Mouse (Mus musculus) intestine, embryonic 14.5 days (tissue): ENCODE measurements around the gene Fam126a. TPM values are rescaled to one million over a fixed set of nuclear protein-coding genes. Genes with fewer than 3 reads are reported as not detected.

Experiments
- ATAC-seq: fragments of 200-750 bp; cut with Nextera tagmentation; replicated peaks from 2 replicates; pipeline ENCODE4 v1.8.0; 2017; ENCODE audit warnings: low read depth, moderate number of reproducible peaks, moderate TSS enrichment, moderate library complexity; ENCODE audit not compliant: low FRiP score, low TSS enrichment
- DNase-seq: peaks from one replicate; pipeline ENCODE4 v3.0.0-alpha.2; 2018; ENCODE audit warnings: low spot score
- H3K27ac ChIP-seq: fragments of 300-500 bp; sonication (generic); 2 replicates; pipeline ENCODE4 v1.5.1; 2014; ENCODE audit warnings: low read depth, mild to moderate bottlenecking, control low read depth
- H3K27me3 ChIP-seq: fragments of 300-500 bp; sonication (generic); replicated peaks from 2 replicates; pipeline ENCODE4 v1.6.1; 2014; ENCODE audit warnings: low read length, control low read depth; ENCODE audit not compliant: control insufficient read depth, insufficient read depth
- H3K36me3 ChIP-seq: fragments of 300-500 bp; sonication (generic); 2 replicates; pipeline ENCODE4 v1.6.1; 2014; ENCODE audit warnings: low read length, control low read depth; ENCODE audit not compliant: control insufficient read depth, insufficient read depth
- H3K4me1 ChIP-seq: fragments of 300-500 bp; sonication (generic); replicated peaks from 2 replicates; pipeline ENCODE4 v1.6.1; 2014; ENCODE audit warnings: low read length, control low read depth, mixed read lengths; ENCODE audit not compliant: control insufficient read depth, insufficient read depth
- H3K4me2 ChIP-seq: fragments of 300-500 bp; sonication (generic); 2 replicates; pipeline ENCODE4 v1.6.1; 2014; ENCODE audit warnings: low read length
- H3K4me3 ChIP-seq: fragments of 300-500 bp; sonication (generic); 2 replicates; pipeline ENCODE4 v1.5.1; 2014; ENCODE audit warnings: low read depth, low read length, control low read depth, mixed read lengths
- H3K9ac ChIP-seq: fragments of 300-500 bp; sonication (generic); 2 replicates; pipeline ENCODE4 v1.6.1; 2014; ENCODE audit warnings: mild to moderate bottlenecking, low read length
- H3K9me3 ChIP-seq: fragments of 300-500 bp; sonication (generic); 2 replicates; pipeline ENCODE4 v1.6.1; 2016; ENCODE audit warnings: low read length, control low read depth; ENCODE audit not compliant: control insufficient read depth
- WGBS: fragments of 180-500 bp; shearing (Covaris S2); extraction: QIAGEN DNeasy Blood & Tissue Kit; methylation state at CpG from one replicate; pipeline ENCODE4 v1.1.7; 2014; 5-methylcytosine and 5-hydroxymethylcytosine counted together
- polyA plus RNA-seq: library from polyadenylated mRNA; unstranded; fragments of >200 nt; fragmentation: Nextera tagmentation; extraction: Ambion mirVana; gene quantifications from 2 replicates; pipeline ENCODE4 v1.2.1, GENCODE M21; 2014

Fam126a gene
- polyA plus RNA-seq, 1 experiment from 2014 or later = 21.7 TPM

GRCm38 (mm10) chr5:24045998-24046631 lies 15.6 kb upstream of the Fam126a start:
- Histone ChIP-seq H3K4me2 (no peak overlapping the region), H3K4me1 (0 out of 2 replicates have a peak, but pooled peaks cover 3% of the 10 kb centered on the region), H3K27ac (no peak overlapping the region), H3K36me3 (no peaks in the 10 kb centered on the region), H3K9ac (no peak overlapping the region), H3K9me3 (no peaks in the 10 kb centered on the region), H3K27me3 (no peaks in the 10 kb centered on the region), H3K4me3 (no peak overlapping the region)
- DNase-seq = no peak
- no peak for ATAC-seq
- 48% methylated on average over 4 of the region's 4 CpGs for WGBS

- 21% methylated on average over 1 of the region's 1 CpGs for WGBS
These were observed 13.9 kb upstream of the Fam126a start for GRCm38 (mm10) chr5:24044387-24044786.

GRCm38 (mm10) chr5:24043367-24043766 lies 12.9 kb upstream of the Fam126a start:
- WGBS = 88% methylated on average over 2 of the region's 2 CpGs
- no peaks in the 10 kb centered on the region for H3K27me3 ChIP-seq
- H3K4me3 ChIP-seq = no peak overlapping the region
- H3K4me2 ChIP-seq = no peak overlapping the region
- no peaks in the 10 kb centered on the region for H3K36me3 ChIP-seq
- no peaks in the 10 kb centered on the region for H3K9me3 ChIP-seq
- ATAC-seq (no peak), DNase-seq (no peak)
- no peak overlapping the region for H3K9ac ChIP-seq
- H3K4me1 ChIP-seq = 0 out of 2 replicates have a peak, but pooled peaks cover 3% of the 10 kb centered on the region
- H3K27ac ChIP-seq = no peak overlapping the region

More at GRCm38 (mm10) chr5:24044387-24044786, 13.9 kb upstream of the Fam126a start:
- Histone ChIP-seq H3K27me3 (no peaks in the 10 kb centered on the region), H3K9ac (no peak overlapping the region), H3K4me1 (0 out of 2 replicates have a peak, but pooled peaks cover 3% of the 10 kb centered on the region), H3K36me3 (no peaks in the 10 kb centered on the region), H3K9me3 (no peaks in the 10 kb centered on the region), H3K27ac (no peak overlapping the region), H3K4me3 (no peak overlapping the region), H3K4me2 (no peak overlapping the region)
- DNase-seq (no peak), ATAC-seq (no peak)

- no peaks in the 10 kb centered on the region for H3K27me3 ChIP-seq
- H3K36me3 ChIP-seq = no peaks in the 10 kb centered on the region
- ATAC-seq = no peak
- H3K9ac ChIP-seq = no peak overlapping the region
- no peak overlapping the region for H3K4me3 ChIP-seq
- no peaks in the 10 kb centered on the region for H3K4me1 ChIP-seq
- H3K4me2 ChIP-seq = no peak overlapping the region
- no peaks in the 10 kb centered on the region for H3K9me3 ChIP-seq
- H3K27ac ChIP-seq = no peak overlapping the region
- no peak for DNase-seq
- 84% methylated on average over 4 of the region's 4 CpGs for WGBS
These were observed 10.9 kb upstream of the Fam126a start for GRCm38 (mm10) chr5:24041341-24041852.

GRCm38 (mm10) chr5:24040601-24041000 lies 10.1 kb upstream of the Fam126a start:
- H3K36me3 ChIP-seq = no peaks in the 10 kb centered on the region
- no peak for DNase-seq

GRCm38 (mm10) chr5:24039423-24039822 lies 8.9 kb upstream of the Fam126a start:
- no peak overlapping the region for H3K27ac ChIP-seq
- no peaks in the 10 kb centered on the region for H3K27me3 ChIP-seq
- no peak for ATAC-seq

More at GRCm38 (mm10) chr5:24040601-24041000, 10.1 kb upstream of the Fam126a start:
- Histone ChIP-seq H3K27ac (no peak overlapping the region), H3K9me3 (no peaks in the 10 kb centered on the region), H3K4me1 (no peaks in the 10 kb centered on the region), H3K27me3 (no peaks in the 10 kb centered on the region), H3K4me3 (no peak overlapping the region), H3K9ac (no peak overlapping the region), H3K4me2 (no peak overlapping the region)
- no peak for ATAC-seq

GRCm38 (mm10) chr5:24038819-24039218 lies 8.3 kb upstream of the Fam126a start:
- H3K4me3 ChIP-seq = no peak overlapping the region
- H3K36me3 ChIP-seq = no peaks in the 10 kb centered on the region
- H3K4me2 ChIP-seq = no peak overlapping the region
- WGBS = 51% methylated on average over 5 of the region's 5 CpGs
- ATAC-seq (no peak), DNase-seq (no peak)
- H3K27ac ChIP-seq = no peak overlapping the region
- H3K4me1 ChIP-seq = no peaks in the 10 kb centered on the region
- no peaks in the 10 kb centered on the region for H3K9me3 ChIP-seq
- H3K9ac ChIP-seq = no peak overlapping the region
- H3K27me3 ChIP-seq = no peaks in the 10 kb centered on the region

More at GRCm38 (mm10) chr5:24039423-24039822, 8.9 kb upstream of the Fam126a start:
- Histone ChIP-seq H3K4me2 (no peak overlapping the region), H3K9ac (no peak overlapping the region), H3K4me1 (no peaks in the 10 kb centered on the region), H3K4me3 (no peak overlapping the region), H3K9me3 (no peaks in the 10 kb centered on the region), H3K36me3 (no peaks in the 10 kb centered on the region)
- no peak for DNase-seq
- 85% methylated on average over 5 of the region's 5 CpGs for WGBS

GRCm38 (mm10) chr5:24038190-24038589 lies 7.7 kb upstream of the Fam126a start:
- no peaks in the 10 kb centered on the region for H3K9me3 ChIP-seq
- no peak for ATAC-seq
- no peak overlapping the region for H3K27ac ChIP-seq
- no peak for DNase-seq
- no peaks in the 10 kb centered on the region for H3K36me3 ChIP-seq
- no peaks in the 10 kb centered on the region for H3K4me1 ChIP-seq
- no peak overlapping the region for H3K9ac ChIP-seq
- 97% methylated on average over 2 of the region's 2 CpGs for WGBS
- H3K27me3 ChIP-seq = no peaks in the 10 kb centered on the region
- no peak overlapping the region for H3K4me2 ChIP-seq
- H3K4me3 ChIP-seq = no peak overlapping the region

- no peaks in the 10 kb centered on the region for H3K4me1 ChIP-seq
- no peaks in the 10 kb centered on the region for H3K27me3 ChIP-seq
- ATAC-seq (no peak), DNase-seq (no peak)
- no peak overlapping the region for H3K9ac ChIP-seq
- WGBS = 86% methylated on average over 6 of the region's 6 CpGs
- no peaks in the 10 kb centered on the region for H3K36me3 ChIP-seq
- no peak overlapping the region for H3K4me2 ChIP-seq
- H3K4me3 ChIP-seq = no peak overlapping the region
- H3K9me3 ChIP-seq = no peaks in the 10 kb centered on the region
- H3K27ac ChIP-seq = no peak overlapping the region
These were observed 6.2 kb upstream of the Fam126a start for GRCm38 (mm10) chr5:24036731-24037130.
